Mouse (Mus musculus): ENCODE results near the gene Wdfy2.

- TF ChIP-seq POLR2A (IDR thresholded peaks at IDR 0.05; ENCODE audit: insufficient read length, low read depth) (no peak), E2F4 (IDR thresholded peaks at IDR 0.05; ENCODE audit: insufficient read depth) (no peak), POLR2AphosphoS2 (IDR thresholded peaks at IDR 0.05; ENCODE audit: insufficient read length, low read depth) (no peak), MYOG (IDR thresholded peaks at IDR 0.05; ENCODE audit: control insufficient read depth in 1 of 3, insufficient read depth in 1 of 3, insufficient read length in 2 of 3, low read depth in 2 of 3) (no peak), USF1 (IDR thresholded peaks at IDR 0.05; ENCODE audit: low read depth) (no peak), TCF12 (IDR thresholded peaks at IDR 0.05; ENCODE audit: insufficient read depth, poor library complexity, severe bottlenecking) (no peak), MAX (IDR thresholded peaks at IDR 0.05; ENCODE audit: low read depth) (no peak), MYOD1 (IDR thresholded peaks at IDR 0.05; ENCODE audit: control insufficient read depth in 1 of 3, insufficient read length in 2 of 3, low read depth in 2 of 3) (no peak), TCF3 (IDR thresholded peaks at IDR 0.05; ENCODE audit: insufficient read length, low read depth) (no peak), CEBPB (IDR thresholded peaks at IDR 0.05; ENCODE audit: insufficient read depth, poor library complexity, severe bottlenecking) (peak; percentile 77)
Observed at GRCm38 (mm10) chr14:62880084-62880851, 42.8 kb downstream of the Wdfy2 start.

All from myocyte (in vitro differentiated cells).